Mouse (Mus musculus) small intestine, adult 2 months (tissue): ENCODE results near the gene Naaladl2. TPM values are rescaled to one million over a fixed set of nuclear protein-coding genes. Genes with fewer than 3 reads are reported as not detected.

Experiments
- H3K27ac ChIP-seq: fragments of 200-500 bp; 2 replicates; pipeline ENCODE4 v1.5.1; 2012; ENCODE audit warnings: low read depth, low read length, control low read depth, inconsistent platforms; ENCODE audit not compliant: insufficient read depth
- H3K27me3 ChIP-seq: fragments of 200-500 bp; 2 replicates; pipeline ENCODE4 v1.6.1; 2012; ENCODE audit warnings: mild to moderate bottlenecking, moderate library complexity, low read length, inconsistent platforms; ENCODE audit not compliant: control insufficient read depth, insufficient read depth
- H3K36me3 ChIP-seq: fragments of 200-500 bp; 2 replicates; pipeline ENCODE4 v1.6.1; 2012; ENCODE audit warnings: mild to moderate bottlenecking, low read length, control low read depth, inconsistent platforms; ENCODE audit not compliant: control insufficient read depth, insufficient read depth
- H3K4me1 ChIP-seq: fragments of 200-500 bp; 2 replicates; pipeline ENCODE4 v1.6.1; 2012; ENCODE audit warnings: low read length, inconsistent platforms, mixed read lengths; ENCODE audit not compliant: control insufficient read depth, insufficient read depth, insufficient read length
- H3K4me3 ChIP-seq: fragments of 200-500 bp; 2 replicates; pipeline ENCODE4 v1.5.1; 2012; ENCODE audit warnings: low read depth, mild to moderate bottlenecking, control low read depth, inconsistent platforms, low read length, moderate library complexity
- CTCF ChIP-seq: fragments of 200-500 bp; IDR thresholded peaks from 2 replicates; pipeline ENCODE4 v1.5.1; 2012; ENCODE audit warnings: low read depth, mild to moderate bottlenecking, control low read depth, inconsistent platforms, low read length, moderate library complexity, mixed read lengths; ENCODE audit not compliant: insufficient replicate concordance, insufficient read length; ENCODE audit errors: extremely low read depth
- POLR2A ChIP-seq: fragments of 200-500 bp; IDR thresholded peaks from 2 replicates; pipeline ENCODE4 v1.6.1; 2012; ENCODE audit warnings: low read depth, mild to moderate bottlenecking, control low read depth, inconsistent platforms, low read length, moderate library complexity
- whole genome bisulfite sequencing: fragments of 180-500 bp; shearing (Covaris S2); methylation state at CpG from one replicate; pipeline ENCODE4 v1.1.7; 2018; 5-methylcytosine and 5-hydroxymethylcytosine counted together
- polyA plus RNA-seq: library from polyadenylated mRNA; depleted of rRNA; stranded (reverse); fragments of >200 nt; gene quantifications from 2 replicates; pipeline ENCODE4 v1.2.3, GENCODE M21; 2012; rRNA removed

Gene Naaladl2
- 0.25 TPM in 1 of 2 replicates, not detected in the other for polyA plus RNA-seq

GRCm38 (mm10) chr3:25143555-25144311 lies at the start of gene Naaladl2:
Gene Naaladl2 (minus strand): TSS chr3:25144261.
- H3K4me1 ChIP-seq, result no peaks in the 10 kb centered on the region
- TF ChIP-seq POLR2A, result no peak
- no peak for TF ChIP-seq CTCF
- WGBS, result 2% methylated on average over 89 of the region's 93 CpGs
- H3K4me3 ChIP-seq, result peak within 1 kb of the TSS; percentile 65
- H3K27me3 ChIP-seq, result peaks cover 8% of the 10 kb centered on the region; the same call in 1 of the 2 replicates
- peak within 1 kb of the TSS; percentile 27; the same call in 1 of the 2 replicates for H3K27ac ChIP-seq
- no peaks in the 10 kb centered on the region for H3K36me3 ChIP-seq

- WGBS, result 89% methylated on average over 13 of the region's 13 CpGs
Measured at GRCm38 (mm10) chr3:25151721-25152120, 7.7 kb upstream of the Naaladl2 start.

GRCm38 (mm10) chr3:25147271-25147670 lies 3.2 kb upstream of the Naaladl2 start:
- TF ChIP-seq POLR2A (no peak), CTCF (no peak)
- no peaks in the 10 kb centered on the region for H3K36me3 ChIP-seq
- H3K4me1 ChIP-seq, result no peaks in the 10 kb centered on the region
- H3K4me3 ChIP-seq, result no peak overlapping the region
- H3K27me3 ChIP-seq, result peaks cover 8% of the 10 kb centered on the region; the same call in 1 of the 2 replicates
- no peak overlapping the region for H3K27ac ChIP-seq

More at GRCm38 (mm10) chr3:25151721-25152120, 7.7 kb upstream of the Naaladl2 start:
- Histone ChIP-seq H3K27me3 (no peaks in the 10 kb centered on the region), H3K27ac (no peak overlapping the region), H3K4me1 (no peaks in the 10 kb centered on the region), H3K36me3 (no peaks in the 10 kb centered on the region), H3K4me3 (no peak overlapping the region)
- no peak for TF ChIP-seq POLR2A
- TF ChIP-seq CTCF, result no peak

GRCm38 (mm10) chr3:25144961-25145697 lies 1.1 kb upstream of the Naaladl2 start:
- TF ChIP-seq POLR2A (no peak), CTCF (no peak)
- H3K4me1 ChIP-seq, result no peaks in the 10 kb centered on the region
- WGBS, result 46% methylated on average over 8 of the region's 8 CpGs
- no peak overlapping the region for H3K27ac ChIP-seq
- no peaks in the 10 kb centered on the region for H3K36me3 ChIP-seq
- H3K27me3 ChIP-seq, result peaks cover 8% of the 10 kb centered on the region; the same call in 1 of the 2 replicates
- no peak overlapping the region for H3K4me3 ChIP-seq

- no peak overlapping the region; the same call in 1 of the 2 replicates for H3K27ac ChIP-seq
- no peaks in the 10 kb centered on the region for H3K4me1 ChIP-seq
- TF ChIP-seq CTCF (no peak), POLR2A (no peak)
- WGBS, result 46% methylated on average over 6 of the region's 6 CpGs
- H3K27me3 ChIP-seq, result peaks cover 8% of the 10 kb centered on the region; the same call in 1 of the 2 replicates
- H3K4me3 ChIP-seq, result peak overlapping the region; percentile 65; the same call in 1 of the 2 replicates
- no peaks in the 10 kb centered on the region for H3K36me3 ChIP-seq
Measured at GRCm38 (mm10) chr3:25143111-25143510, 950 bp downstream of the Naaladl2 start.

- 46% methylated on average over 3 of the region's 3 CpGs for WGBS
- TF ChIP-seq CTCF, result no peak
- H3K27ac ChIP-seq, result no peak overlapping the region
- no peaks in the 10 kb centered on the region for H3K4me1 ChIP-seq
- no peaks in the 10 kb centered on the region for H3K36me3 ChIP-seq
- H3K27me3 ChIP-seq, result no peaks in the 10 kb centered on the region
- H3K4me3 ChIP-seq, result no peak overlapping the region
Measured at GRCm38 (mm10) chr3:25131848-25132247, 12.2 kb downstream of the Naaladl2 start.

GRCm38 (mm10) chr3:25127864-25128263 lies 16.2 kb downstream of the Naaladl2 start:
- 61% methylated on average over 4 of the region's 4 CpGs for WGBS
- Histone ChIP-seq H3K27ac (no peak overlapping the region), H3K36me3 (no peaks in the 10 kb centered on the region), H3K27me3 (no peaks in the 10 kb centered on the region), H3K4me3 (no peak overlapping the region), H3K4me1 (no peaks in the 10 kb centered on the region)
- TF ChIP-seq CTCF (no peak), POLR2A (no peak)
